Mouse (Mus musculus) midbrain, embryonic 13.5 days (tissue): ENCODE data around the gene Kdelr3. TPM values are rescaled to one million over a fixed set of nuclear protein-coding genes. Genes with fewer than 3 reads are reported as not detected.

ENCODE experiments used
- ATAC-seq: fragments of 200-750 bp; cut with Nextera tagmentation; 2 replicates; pipeline ENCODE4 v1.8.0; 2017; ENCODE audit warnings: mild to moderate bottlenecking, moderate TSS enrichment, moderate library complexity
- H3K27ac ChIP-seq: fragments of 300-500 bp; sonication (generic); 2 replicates; pipeline ENCODE4 v1.5.1; 2015; ENCODE audit warnings: inconsistent platforms, mild to moderate bottlenecking, moderate library complexity
- H3K27me3 ChIP-seq: fragments of 300-500 bp; sonication (generic); 2 replicates; pipeline ENCODE4 v1.6.1; 2015; ENCODE audit warnings: mild to moderate bottlenecking, inconsistent platforms
- H3K36me3 ChIP-seq: fragments of 300-500 bp; sonication (generic); 2 replicates; pipeline ENCODE4 v1.6.1; 2015; ENCODE audit warnings: mild to moderate bottlenecking, inconsistent platforms
- H3K4me1 ChIP-seq: fragments of 300-500 bp; sonication (generic); replicated peaks from 2 replicates; pipeline ENCODE4 v1.6.1; 2015; ENCODE audit warnings: inconsistent platforms
- H3K4me2 ChIP-seq: fragments of 300-500 bp; sonication (generic); replicated peaks from 2 replicates; pipeline ENCODE4 v1.6.1; 2015; ENCODE audit warnings: moderate library complexity, mild to moderate bottlenecking, inconsistent platforms
- H3K4me3 ChIP-seq: fragments of 300-500 bp; sonication (generic); replicated peaks from 2 replicates; pipeline ENCODE4 v1.5.1; 2015; ENCODE audit warnings: mild to moderate bottlenecking, inconsistent platforms
- H3K9ac ChIP-seq: fragments of 300-500 bp; sonication (generic); replicated peaks from 2 replicates; pipeline ENCODE4 v1.6.1; 2015; ENCODE audit warnings: mild to moderate bottlenecking, inconsistent platforms
- H3K9me3 ChIP-seq: fragments of 300-500 bp; sonication (generic); 2 replicates; pipeline ENCODE4 v1.6.1; 2016; ENCODE audit warnings: mild to moderate bottlenecking, inconsistent platforms
- WGBS: fragments of 180-500 bp; shearing (Covaris S2); methylation state at CpG from one replicate; pipeline ENCODE4 v1.1.7; 2015; 5-methylcytosine and 5-hydroxymethylcytosine counted together
- microRNA-seq: library from miRNA; unstranded; fragments of <30 nt; microRNA quantifications from one replicate; pipeline ENCODE4, GENCODE M21; 2016
- polyA plus RNA-seq: library from polyadenylated mRNA; unstranded; fragments of >200 nt; fragmentation: Nextera tagmentation; extraction: Ambion mirVana; gene quantifications from 2 replicates; pipeline ENCODE4 v1.2.1, GENCODE M21; 2015

Gene Kdelr3
- polyA plus RNA-seq, 1 experiment from 2014 or later = 8.3 TPM

DNA sequence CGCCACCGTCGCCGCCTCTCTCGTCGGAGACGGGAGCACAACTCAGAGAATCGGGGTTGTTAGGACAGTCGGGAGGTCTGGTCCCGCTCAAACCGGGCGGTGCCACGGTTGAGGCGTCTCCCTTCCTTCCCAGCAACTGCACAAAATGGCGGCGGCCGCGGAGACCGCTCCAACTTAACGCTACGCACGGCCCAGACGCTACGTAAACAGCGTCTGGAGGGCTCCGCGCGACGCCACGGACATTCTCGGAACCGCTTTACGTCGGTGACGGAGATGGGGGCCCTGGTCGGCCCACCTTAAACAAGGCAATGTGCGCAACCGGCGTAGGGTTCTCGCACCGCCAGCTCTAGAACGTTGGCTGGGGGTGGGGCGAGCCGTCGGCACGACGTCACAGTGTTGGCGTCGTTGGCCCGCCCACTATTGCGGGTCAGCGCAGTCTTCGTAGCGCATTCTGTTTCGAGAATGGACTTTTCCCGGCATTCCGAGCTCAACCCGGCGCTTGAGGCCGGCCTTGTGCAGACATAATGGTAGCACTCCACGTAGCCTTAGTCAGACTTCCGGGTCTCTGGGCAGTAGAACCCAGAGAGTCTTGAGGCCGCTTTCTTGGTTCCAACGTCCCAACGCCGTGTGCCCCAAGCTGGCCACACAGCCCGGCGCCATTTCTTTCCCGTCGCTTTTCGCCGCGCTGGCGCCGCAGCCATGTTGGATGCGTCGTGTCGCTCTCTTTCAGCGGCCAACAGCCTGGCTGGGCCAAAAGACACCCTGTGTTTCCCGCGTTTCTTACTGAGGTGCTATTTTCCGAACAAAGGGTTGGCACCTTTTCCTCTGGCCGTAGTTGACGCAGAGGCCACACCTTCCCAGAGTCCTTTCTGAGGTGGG lies 30.4 kb downstream of the Kdelr3 start, which contains the start of gene Ddx17:
TSS of gene Ddx17 (minus strand) at position 332 of the 879 bp plus-strand sequence.
- 2% methylated on average over 84 of the region's 84 CpGs for WGBS
- Histone ChIP-seq H3K4me3 (peak within 1 kb of the TSS; percentile 94), H3K4me2 (peak within 1 kb of the TSS; percentile 86), H3K27ac (peak within 1 kb of the TSS; percentile 99), H3K27me3 (peaks cover 6% of the 10 kb centered on the region; the same call in 1 of the 2 replicates), H3K9me3 (no peaks in the 10 kb centered on the region), H3K36me3 (peaks cover 26% of the 10 kb centered on the region), H3K9ac (peak within 1 kb of the TSS; percentile 98), H3K4me1 (peaks cover 31% of the 10 kb centered on the region)
- ATAC-seq = peak; percentile 96

DNA sequence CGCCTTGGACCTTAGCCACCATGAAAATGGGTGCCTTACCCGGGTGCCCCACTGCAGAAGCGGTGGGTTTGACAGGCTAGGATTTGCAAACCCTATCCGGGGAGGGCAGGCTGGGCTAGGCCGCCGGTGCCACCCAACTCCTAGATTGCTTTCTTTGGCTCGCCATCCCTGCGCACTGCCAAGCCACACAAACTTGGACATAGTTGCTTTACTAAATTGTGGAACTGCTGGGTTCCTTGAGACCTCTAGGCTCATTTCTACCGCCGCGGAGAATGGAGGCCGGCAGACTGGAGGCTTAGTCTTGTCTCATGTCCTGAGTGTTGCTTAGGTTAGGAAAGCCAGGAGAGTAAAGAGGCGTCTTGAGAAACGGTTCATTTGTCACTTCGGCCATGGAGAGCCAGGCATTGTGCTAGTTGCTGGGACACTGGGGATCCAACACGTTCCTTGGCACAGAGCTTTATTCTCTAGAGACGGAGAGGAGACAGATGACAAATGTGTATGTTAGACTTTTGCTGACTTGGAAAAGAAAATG lies 31.1 kb downstream of the Kdelr3 start:
- H3K4me1 ChIP-seq = peaks cover 28% of the 10 kb centered on the region
- no peaks in the 10 kb centered on the region for H3K9me3 ChIP-seq
- no peak; the same call in 1 of the 2 replicates for ATAC-seq
- peak overlapping the region; percentile 58 for H3K4me2 ChIP-seq
- 81% methylated on average over 17 of the region's 17 CpGs for WGBS
- peak overlapping the region; percentile 94 for H3K4me3 ChIP-seq
- peaks cover 6% of the 10 kb centered on the region; the same call in 1 of the 2 replicates for H3K27me3 ChIP-seq
- peak overlapping the region; percentile 98 for H3K27ac ChIP-seq
- H3K9ac ChIP-seq = peak overlapping the region; percentile 70
- peaks cover 20% of the 10 kb centered on the region for H3K36me3 ChIP-seq

DNA sequence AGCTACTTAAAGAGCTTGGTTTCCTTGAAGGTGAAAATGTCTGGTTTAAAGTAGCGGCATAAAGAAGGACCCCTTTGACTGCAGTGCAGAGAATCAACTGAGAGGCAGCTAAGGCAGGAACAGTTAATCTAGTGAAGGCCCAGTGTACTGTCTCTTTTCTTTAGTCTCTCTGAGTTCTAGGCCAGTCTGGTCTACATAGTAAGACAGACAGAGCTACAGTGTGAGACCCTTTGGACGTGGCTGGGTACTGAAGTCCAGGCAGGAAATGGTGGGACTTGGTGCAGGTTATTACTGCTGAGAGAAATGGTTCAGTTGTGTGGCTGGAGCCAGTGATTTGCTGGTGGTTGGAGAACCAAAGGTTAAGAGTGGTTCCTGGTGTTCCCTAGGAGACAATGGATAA lies 32.0 kb downstream of the Kdelr3 start:
- Histone ChIP-seq H3K27ac (no peak overlapping the region), H3K36me3 (peaks cover 11% of the 10 kb centered on the region), H3K4me3 (no peak overlapping the region), H3K4me2 (no peak overlapping the region), H3K9me3 (no peaks in the 10 kb centered on the region), H3K27me3 (peaks cover 6% of the 10 kb centered on the region; the same call in 1 of the 2 replicates), H3K9ac (no peak overlapping the region), H3K4me1 (peaks cover 23% of the 10 kb centered on the region)
- WGBS = 98% methylated on average over 2 of the region's 2 CpGs
- ATAC-seq = no peak

GRCm38 (mm10) chr15:79552566-79552965 lies 36.4 kb downstream of the Kdelr3 start:
- H3K36me3 ChIP-seq = no peaks in the 10 kb centered on the region
- no peak overlapping the region for H3K4me3 ChIP-seq
- no peak overlapping the region for H3K27ac ChIP-seq
- H3K27me3 ChIP-seq = peaks cover 6% of the 10 kb centered on the region; the same call in 1 of the 2 replicates
- WGBS = 84% methylated on average over 5 of the region's 5 CpGs
- no peak overlapping the region for H3K9ac ChIP-seq
- H3K4me1 ChIP-seq = no peaks in the 10 kb centered on the region
- ATAC-seq = no peak
- H3K9me3 ChIP-seq = no peaks in the 10 kb centered on the region
- H3K4me2 ChIP-seq = no peak overlapping the region

DNA sequence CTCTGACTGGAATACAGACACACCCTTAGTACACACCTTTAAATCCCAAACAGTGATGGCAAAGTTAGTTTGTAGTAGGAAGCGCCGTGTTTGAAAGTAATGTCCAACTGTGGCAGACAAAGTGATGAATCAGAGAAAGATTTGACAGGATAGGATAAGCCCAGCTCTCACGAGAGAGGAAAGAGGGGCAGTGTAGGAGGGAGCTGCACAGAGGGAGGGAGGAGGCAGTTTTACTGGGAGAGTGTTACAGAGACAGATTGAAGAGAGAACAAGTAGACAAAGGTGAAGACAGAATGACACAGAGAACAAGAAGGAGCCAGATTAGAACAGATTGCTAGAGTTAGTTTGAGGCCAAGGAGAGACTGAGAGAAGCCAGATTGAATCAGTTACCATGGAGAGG lies 43.4 kb downstream of the Kdelr3 start:
- ATAC-seq = no peak
- Histone ChIP-seq H3K4me2 (no peak overlapping the region), H3K9me3 (no peaks in the 10 kb centered on the region), H3K36me3 (no peaks in the 10 kb centered on the region), H3K9ac (no peak overlapping the region), H3K27ac (no peak overlapping the region), H3K27me3 (no peaks in the 10 kb centered on the region), H3K4me3 (no peak overlapping the region), H3K4me1 (no peaks in the 10 kb centered on the region)
- WGBS = 75% methylated on average over 3 of the region's 3 CpGs

DNA sequence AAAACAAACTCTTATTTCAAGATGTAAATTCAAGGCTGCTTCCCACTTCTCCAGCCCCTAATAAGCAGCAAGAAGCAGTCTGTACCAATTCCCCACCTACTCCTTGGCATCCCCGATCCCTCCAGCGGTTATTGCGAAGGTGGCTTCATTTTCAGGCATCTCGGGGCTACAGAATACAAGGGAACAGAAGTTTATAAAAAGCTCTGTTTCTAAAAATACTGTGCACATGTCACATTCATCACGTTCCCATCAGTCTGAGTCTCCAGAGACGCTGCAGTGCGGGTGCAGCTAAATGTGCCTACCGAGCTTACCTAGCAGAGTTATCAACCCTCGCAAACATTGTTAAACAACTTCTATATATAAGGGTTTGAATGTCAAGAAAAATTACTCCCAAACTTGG lies 46.2 kb downstream of the Kdelr3 start:
- no peaks in the 10 kb centered on the region for H3K9me3 ChIP-seq
- WGBS = 90% methylated on average over 9 of the region's 9 CpGs

DNA sequence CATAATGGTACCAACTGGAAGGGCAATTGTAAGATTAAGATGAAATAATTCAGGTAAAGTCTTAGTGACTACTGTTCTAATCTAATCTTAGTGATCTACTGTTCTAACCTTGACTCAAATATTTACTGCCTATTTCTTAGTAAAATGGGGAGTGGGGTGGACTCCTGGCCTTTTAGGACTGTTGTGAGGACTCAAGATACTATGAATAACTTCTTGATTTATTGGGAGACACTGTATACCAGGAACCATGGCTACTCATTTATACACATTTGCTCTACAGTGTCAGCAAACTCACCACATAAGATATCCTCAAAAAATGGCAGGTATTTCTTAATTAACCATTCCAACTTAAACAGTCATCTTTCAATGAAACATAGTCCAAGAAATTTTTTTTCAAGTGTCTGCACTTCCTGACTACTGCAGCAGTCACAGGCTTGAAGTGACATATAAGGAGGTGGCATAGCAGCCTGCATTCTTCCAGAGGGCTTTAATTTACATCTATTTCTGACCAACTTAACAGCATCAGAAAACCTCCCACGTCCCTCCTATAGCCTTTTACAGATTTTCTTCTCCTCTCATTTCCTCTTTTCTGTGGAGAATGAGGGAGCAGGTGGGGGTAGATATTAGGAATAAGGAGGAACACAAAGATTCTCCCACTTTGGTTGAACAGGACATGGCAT lies 59.5 kb downstream of the Kdelr3 start:
- no peak overlapping the region for H3K9ac ChIP-seq
- ATAC-seq = no peak
- H3K4me3 ChIP-seq = no peak overlapping the region
- no peaks in the 10 kb centered on the region for H3K9me3 ChIP-seq
- no peaks in the 10 kb centered on the region for H3K27me3 ChIP-seq
- no peaks in the 10 kb centered on the region for H3K4me1 ChIP-seq
- H3K36me3 ChIP-seq = no peaks in the 10 kb centered on the region
- 81% methylated on average over 1 of the region's 1 CpGs for WGBS
- no peak overlapping the region for H3K4me2 ChIP-seq
- H3K27ac ChIP-seq = no peak overlapping the region

More for the DNA sequence above, 46.2 kb downstream of the Kdelr3 start:
- no peak overlapping the region for H3K4me3 ChIP-seq
- H3K4me2 ChIP-seq = no peak overlapping the region
- no peak overlapping the region for H3K9ac ChIP-seq
- no peaks in the 10 kb centered on the region for H3K36me3 ChIP-seq
- ATAC-seq = no peak
- no peaks in the 10 kb centered on the region for H3K27me3 ChIP-seq
- no peaks in the 10 kb centered on the region for H3K4me1 ChIP-seq
- H3K27ac ChIP-seq = no peak overlapping the region

- no peaks in the 10 kb centered on the region for H3K36me3 ChIP-seq
Observed at GRCm38 (mm10) chr15:79576947-79577346, 60.7 kb downstream of the Kdelr3 start.

More at GRCm38 (mm10) chr15:79576947-79577346, 60.7 kb downstream of the Kdelr3 start:
- Histone ChIP-seq H3K27ac (no peak overlapping the region), H3K4me1 (no peaks in the 10 kb centered on the region), H3K9ac (no peak overlapping the region), H3K4me2 (no peak overlapping the region), H3K27me3 (no peaks in the 10 kb centered on the region), H3K9me3 (no peaks in the 10 kb centered on the region), H3K4me3 (no peak overlapping the region)
- ATAC-seq = no peak
- 95% methylated on average over 2 of the region's 2 CpGs for WGBS

Small RNA genes within 50 kb of the gene (microRNA-seq; reads per million reads assigned to microRNA genes)
- gene Gm44302 = not detected

Other genes starting within 250 kb of the Kdelr3 start
- gene Baiap2l2, start 230.9 kb upstream of the Kdelr3 start, polyA plus RNA-seq = 0.72 and 1.4 TPM in 2 replicates
- 37.5 and 43.3 TPM in 2 replicates for gene Pla2g6, start 188.0 kb upstream of the Kdelr3 start, polyA plus RNA-seq
- 0.76 and 0.79 TPM in 2 replicates for gene Maff, start 169.8 kb upstream of the Kdelr3 start, polyA plus RNA-seq
- 32.8 and 35.0 TPM in 2 replicates for gene Tmem184b, start 112.8 kb upstream of the Kdelr3 start, polyA plus RNA-seq
- 233 and 269 TPM in 2 replicates for gene Csnk1e, start 60.8 kb upstream of the Kdelr3 start, polyA plus RNA-seq
- not detected in 2 replicates for gene Kcnj4, start 11.2 kb upstream of the Kdelr3 start, polyA plus RNA-seq
- gene Ddx17, start 30.3 kb downstream of the Kdelr3 start, polyA plus RNA-seq = 66.4 and 71.4 TPM in 2 replicates
- 0.75 and 1.0 TPM in 2 replicates for gene Dmc1, start 88.7 kb downstream of the Kdelr3 start, polyA plus RNA-seq
- gene Fam227a, start 142.5 kb downstream of the Kdelr3 start, polyA plus RNA-seq = 6.8 and 6.9 TPM in 2 replicates
- 92.4 and 94.9 TPM in 2 replicates for gene Cby1, start 142.8 kb downstream of the Kdelr3 start, polyA plus RNA-seq
- 254 and 260 TPM in 2 replicates for gene Tomm22, start 154.4 kb downstream of the Kdelr3 start, polyA plus RNA-seq
- gene Josd1, start 171.5 kb downstream of the Kdelr3 start, polyA plus RNA-seq = 18.4 and 20.6 TPM in 2 replicates
- 42.6 and 49.1 TPM in 2 replicates for gene Gtpbp1, start 174.4 kb downstream of the Kdelr3 start, polyA plus RNA-seq
- 8.4 and 8.5 TPM in 2 replicates for gene Sun2, start 226.1 kb downstream of the Kdelr3 start, polyA plus RNA-seq